Mouse (Mus musculus): ENCODE results near the gene 3110009E18Rik.
A peak's percentile ranks its signal among the peaks of the same experiment; 100 is the strongest.

Gene 3110009E18Rik

GRCm38 (mm10) chr1:120195947-120196346 lies 75.0 kb downstream of the 3110009E18Rik start:
- DNase-seq (ENCODE audit: low spot score), result no peak

GRCm38 (mm10) chr1:120196724-120197123 lies 75.7 kb downstream of the 3110009E18Rik start:
- DNase-seq (ENCODE audit: low spot score), result no peak

GRCm38 (mm10) chr1:120197189-120197588 lies 76.2 kb downstream of the 3110009E18Rik start:
- peak; percentile 84 for DNase-seq (ENCODE audit: low spot score)

- no peak for DNase-seq (ENCODE audit: low spot score)
These were observed 77.2 kb downstream of the 3110009E18Rik start for GRCm38 (mm10) chr1:120198151-120198550.

GRCm38 (mm10) chr1:120198942-120199341 lies 78.0 kb downstream of the 3110009E18Rik start:
- DNase-seq (ENCODE audit: low spot score), result no peak

DNA sequence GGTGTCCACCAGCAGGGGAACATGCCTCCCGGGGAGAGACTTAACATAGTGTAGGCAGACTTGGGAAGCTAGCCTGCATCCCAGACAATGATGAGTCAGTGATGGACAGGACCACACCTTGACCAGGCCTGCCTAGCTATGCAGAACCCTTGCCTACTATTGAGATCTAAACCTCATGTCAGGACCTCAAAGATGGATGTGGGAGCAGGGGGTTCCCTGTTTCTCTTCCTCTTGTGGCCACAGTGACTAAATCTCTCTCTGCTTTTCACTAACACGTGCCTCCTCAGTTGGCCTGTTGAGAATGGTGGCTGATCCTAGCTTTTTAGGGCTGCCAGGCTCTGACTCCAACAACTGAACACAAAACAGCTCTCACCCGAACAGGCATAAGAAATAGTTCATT lies 81.6 kb downstream of the 3110009E18Rik start:
- DNase-seq (ENCODE audit: low spot score), result no peak

- no peak for DNase-seq (ENCODE audit: low spot score)
These were observed 82.8 kb downstream of the 3110009E18Rik start for GRCm38 (mm10) chr1:120203836-120204235.

DNA sequence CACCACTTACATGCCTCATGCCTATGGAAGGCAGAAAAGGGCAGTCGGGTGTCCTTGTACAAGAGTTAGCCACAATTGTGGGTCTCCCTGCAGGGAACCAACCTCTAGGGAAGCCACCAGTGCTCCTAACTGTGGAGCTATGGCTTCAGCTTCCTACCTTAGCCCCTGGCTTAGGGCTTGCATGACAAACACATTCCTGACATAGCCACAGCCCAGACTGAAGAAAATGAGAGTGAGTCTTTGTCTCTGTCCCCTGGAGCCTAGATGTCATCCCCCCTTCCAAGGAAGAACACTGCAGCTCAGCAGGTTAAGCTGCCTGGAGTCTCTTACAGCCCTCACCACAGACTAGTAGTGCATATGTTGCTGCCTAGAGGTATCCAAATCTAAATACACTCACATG lies 83.8 kb downstream of the 3110009E18Rik start:
- no peak for DNase-seq (ENCODE audit: low spot score)

- DNase-seq (ENCODE audit: low spot score), result no peak
These were observed 86.6 kb downstream of the 3110009E18Rik start for GRCm38 (mm10) chr1:120207568-120207967.

GRCm38 (mm10) chr1:120208502-120209230 lies 87.7 kb downstream of the 3110009E18Rik start:
- no peak for DNase-seq (ENCODE audit: low spot score)

GRCm38 (mm10) chr1:120220841-120221240 lies 99.9 kb downstream of the 3110009E18Rik start:
- no peak for DNase-seq (ENCODE audit: low spot score)

GRCm38 (mm10) chr1:120221285-120221684 lies 100.3 kb downstream of the 3110009E18Rik start:
- no peak for DNase-seq (ENCODE audit: low spot score)

DNA sequence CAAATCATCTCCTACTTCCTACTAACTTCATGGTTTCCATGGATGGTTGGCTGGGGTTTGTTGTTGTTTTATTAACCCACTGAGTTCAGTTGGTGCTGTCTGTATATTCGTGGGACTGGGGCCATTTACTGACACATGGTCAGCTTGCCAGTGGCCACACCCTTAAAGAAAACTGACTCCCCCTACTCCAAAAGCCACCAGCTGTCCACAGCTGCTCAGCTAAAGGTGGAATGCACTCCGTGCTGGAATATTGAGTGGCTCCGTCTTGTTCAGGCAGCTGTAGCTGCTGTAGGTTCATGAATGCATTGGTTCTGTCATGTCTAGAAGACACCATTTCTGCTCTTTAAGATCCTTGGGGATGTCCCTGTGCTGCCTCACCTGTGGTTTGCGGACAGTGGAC lies 102.6 kb downstream of the 3110009E18Rik start:
- DNase-seq (ENCODE audit: low spot score), result no peak

- no peak for DNase-seq (ENCODE audit: low spot score)
These were observed 108.9 kb downstream of the 3110009E18Rik start for GRCm38 (mm10) chr1:120229723-120230471.

- DNase-seq (ENCODE audit: low spot score), result peak; percentile 63
These were observed 110.3 kb downstream of the 3110009E18Rik start for GRCm38 (mm10) chr1:120231334-120231733.

GRCm38 (mm10) chr1:120232170-120232569 lies 111.2 kb downstream of the 3110009E18Rik start:
- DNase-seq (ENCODE audit: low spot score), result no peak

DNA sequence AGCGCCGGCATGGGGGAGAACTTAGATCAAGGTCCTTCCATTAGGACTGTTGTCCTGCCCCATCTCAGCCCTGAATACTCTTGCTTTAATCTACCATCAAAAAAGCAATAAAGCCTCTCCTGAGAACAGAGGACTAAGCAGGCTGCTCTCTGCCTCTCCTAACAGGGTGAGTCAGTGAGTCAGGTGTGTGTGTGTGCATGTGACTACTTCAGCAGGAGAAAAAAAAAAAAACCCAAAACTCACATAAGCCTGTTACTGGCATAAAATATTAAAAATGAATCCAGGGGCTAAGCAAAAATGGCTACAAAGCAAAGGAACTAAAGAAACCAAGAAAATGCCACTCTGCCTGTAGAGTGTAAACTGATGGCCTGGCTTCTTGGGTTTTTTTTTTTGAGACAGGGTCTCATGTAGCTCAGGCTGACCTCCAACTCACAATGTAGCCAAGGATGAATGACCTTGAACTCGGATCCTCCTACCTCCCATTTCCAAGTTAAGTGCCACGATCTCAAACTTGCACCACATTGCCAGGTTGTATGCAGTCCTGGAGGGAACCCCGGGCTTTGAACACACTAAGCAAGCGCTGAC lies 114.7 kb downstream of the 3110009E18Rik start:
- DNase-seq (ENCODE audit: low spot score), result no peak

- no peak for DNase-seq (ENCODE audit: low spot score)
These were observed 115.4 kb downstream of the 3110009E18Rik start for GRCm38 (mm10) chr1:120236424-120236823.

DNA sequence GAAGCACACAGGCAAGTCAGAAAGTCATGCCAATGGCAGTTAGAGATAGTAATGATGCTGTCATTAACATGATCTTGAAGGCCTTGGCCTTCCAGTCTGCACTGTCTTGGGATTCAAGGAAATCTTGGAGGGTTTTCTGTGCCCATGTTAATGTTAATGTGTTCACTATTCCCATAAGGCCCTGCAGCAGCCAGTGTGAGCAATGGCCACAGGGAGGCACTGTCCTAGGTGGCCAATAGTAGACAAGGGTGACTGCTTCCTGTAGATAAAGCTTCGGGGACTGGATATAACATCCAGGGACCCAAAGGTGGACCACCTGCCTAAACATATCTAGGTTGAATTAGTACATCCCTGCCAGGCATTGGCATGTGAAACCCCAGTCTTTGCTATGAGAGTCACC lies 116.1 kb downstream of the 3110009E18Rik start:
- no peak for DNase-seq (ENCODE audit: low spot score)

Data from retina, embryonic 14.5 days (tissue).